In genomic region chr12:69365757-69366156, GRCm38 (mm10) we compare ENCODE assay signal across 1 mouse cellular context.
TF ChIP-seq lines count a peak whose summit lies in the region.

No protein-coding gene starts in this region.

TF ChIP-seq in CH12.LX, 34 proteins besides CTCF, POLR2A, EP300 and RAD21 (continued from another document):
- TF ChIP-seq KAT2A (IDR thresholded peaks at IDR 0.05; ENCODE audit: insufficient replicate concordance, low read length) (no peak), PAX5 (IDR thresholded peaks at IDR 0.05; ENCODE audit: low read length) (no peak), JUND (conservative IDR thresholded peaks at IDR 0.05; ENCODE audit: low read depth, low read length) (no peak), MXI1 (IDR thresholded peaks at IDR 0.05; ENCODE audit: low read depth, low read length) (no peak), CHD1 (IDR thresholded peaks at IDR 0.05; ENCODE audit: low read depth, low read length) (peak; percentile 43; the same call in 1 of the 2 replicates), HCFC1 (IDR thresholded peaks at IDR 0.05; ENCODE audit: low read depth, low read length) (no peak), ELF1 (IDR thresholded peaks at IDR 0.05; ENCODE audit: low read depth, low read length) (no peak), E2F4 (IDR thresholded peaks at IDR 0.05; ENCODE audit: insufficient replicate concordance, low read depth, low read length) (no peak), NRF1 (IDR thresholded peaks at IDR 0.05; ENCODE audit: low read depth, low read length) (no peak), MAX (IDR thresholded peaks at IDR 0.05; ENCODE audit: low read length) (no peak), CHD2 (IDR thresholded peaks at IDR 0.05; ENCODE audit: low read length) (no peak), MEF2A (IDR thresholded peaks at IDR 0.05; ENCODE audit: borderline replicate concordance, low read depth, low read length) (no peak), IRF4 (IDR thresholded peaks at IDR 0.05; ENCODE audit: low read depth, low read length) (peak; percentile 83), TBP (conservative IDR thresholded peaks at IDR 0.05; ENCODE audit: low read depth, low read length) (no peak)
